Mouse (Mus musculus) T-helper 2 cell (primary cell): ENCODE results near the gene Mindy1.

Source experiments
- in situ Hi-C: fragments of 300-600 bp; cut with MboI, MseI; formaldehyde crosslinking; loops from one replicate; pipeline ENCODE4 v1.15.1; 2025; ENCODE audit warnings: high pct_unique_total_duplicates

Gene Mindy1

DNA sequence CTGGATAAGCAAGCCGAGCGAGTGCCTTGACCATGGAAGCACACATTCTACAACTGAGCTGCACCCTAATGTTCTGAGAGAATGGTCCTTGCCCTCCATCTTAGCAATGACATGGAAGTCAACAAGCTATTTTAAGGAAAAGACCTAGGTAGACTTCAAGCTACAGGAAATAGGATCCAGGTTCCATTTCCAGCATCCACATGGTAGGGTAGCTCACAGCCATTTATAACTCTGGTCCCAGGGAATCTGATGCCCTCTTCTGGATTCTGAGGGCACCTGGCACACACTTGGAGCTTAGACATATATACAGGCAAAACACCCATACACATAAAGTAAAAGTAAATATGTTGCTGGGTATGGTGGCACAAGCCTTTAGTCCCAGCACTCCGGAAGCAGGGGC is 15.1 kb upstream of the Mindy1 start:
- in situ Hi-C loops = loop anchor here (10.0 kb wide), 1 partner anchor 121 kb away; the partner anchor contains the start of gene Tnfaip8l2

DNA sequence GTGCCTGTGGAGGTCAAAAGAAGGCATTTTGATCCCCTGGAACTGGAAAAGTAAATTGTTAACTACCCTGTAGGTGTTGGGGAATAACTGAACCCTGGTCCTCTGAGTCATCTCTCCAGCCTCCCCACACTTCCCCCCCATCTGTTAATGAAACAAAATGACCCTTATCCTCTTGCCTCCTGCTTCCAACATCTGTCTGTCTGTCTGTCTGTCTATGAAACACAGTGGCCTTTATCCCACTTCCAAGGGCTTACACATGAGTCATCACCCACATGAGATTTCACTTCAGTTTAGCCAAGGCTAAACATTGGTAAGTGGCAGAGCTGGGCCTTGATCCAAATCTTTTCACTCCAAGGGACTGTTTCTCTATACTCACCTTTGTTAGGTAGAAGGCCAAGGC is 13.3 kb upstream of the Mindy1 start:
- in situ Hi-C loops = loop anchor here (10.0 kb wide), 1 partner anchor 123 kb away; the partner anchor contains the start of gene Tnfaip8l2

DNA sequence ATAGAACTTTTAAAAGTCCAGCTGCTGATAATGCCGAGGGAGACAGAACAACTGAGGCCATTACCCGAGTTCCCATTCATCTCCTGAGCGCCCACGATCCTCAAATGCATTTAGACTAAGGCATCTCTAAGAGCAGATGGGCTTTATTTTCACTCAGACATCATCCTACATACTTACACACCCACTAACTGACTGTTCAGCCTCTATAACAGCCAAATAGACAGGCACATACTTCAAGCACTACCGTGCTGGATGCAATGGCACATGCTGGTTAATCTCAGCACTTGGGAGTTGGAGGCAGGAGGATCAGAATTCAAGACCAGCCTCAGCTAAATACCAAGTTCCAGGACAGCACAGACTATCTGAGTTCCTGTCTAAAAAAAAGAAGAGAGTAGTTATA is 11.4 kb upstream of the Mindy1 start:
- in situ Hi-C loops = loop anchor here (10.0 kb wide), 1 partner anchor 125 kb away; the partner anchor contains the start of gene Tnfaip8l2

DNA sequence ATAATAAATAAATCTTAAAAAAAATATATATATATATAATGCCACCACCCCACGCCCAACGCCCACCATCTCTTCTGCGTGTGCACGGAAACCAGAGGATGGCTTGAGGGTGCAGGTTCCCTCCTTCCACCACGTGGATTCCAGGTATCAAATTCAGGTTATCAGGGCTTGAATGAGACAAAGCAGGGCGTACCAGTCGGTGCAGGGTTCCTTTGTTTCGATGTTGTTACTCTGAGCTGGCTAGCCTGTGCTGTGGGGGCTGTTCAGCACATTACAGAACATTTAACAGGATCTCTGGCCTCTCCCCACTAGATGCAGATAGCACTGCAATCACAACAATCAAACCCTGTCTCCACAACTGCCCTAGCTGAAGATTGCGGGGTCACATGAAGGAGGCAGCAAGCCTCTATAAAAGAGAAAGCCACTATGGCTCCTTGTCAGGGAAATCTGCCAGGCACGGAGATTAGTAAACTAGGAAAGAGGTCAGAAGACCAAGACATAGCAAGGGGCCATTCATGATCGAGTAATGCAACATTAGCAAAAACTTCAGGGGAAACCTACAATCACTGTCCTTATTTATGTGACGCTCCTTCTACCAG is 10.3 kb upstream of the Mindy1 start:
- in situ Hi-C loops = no loop called here

DNA sequence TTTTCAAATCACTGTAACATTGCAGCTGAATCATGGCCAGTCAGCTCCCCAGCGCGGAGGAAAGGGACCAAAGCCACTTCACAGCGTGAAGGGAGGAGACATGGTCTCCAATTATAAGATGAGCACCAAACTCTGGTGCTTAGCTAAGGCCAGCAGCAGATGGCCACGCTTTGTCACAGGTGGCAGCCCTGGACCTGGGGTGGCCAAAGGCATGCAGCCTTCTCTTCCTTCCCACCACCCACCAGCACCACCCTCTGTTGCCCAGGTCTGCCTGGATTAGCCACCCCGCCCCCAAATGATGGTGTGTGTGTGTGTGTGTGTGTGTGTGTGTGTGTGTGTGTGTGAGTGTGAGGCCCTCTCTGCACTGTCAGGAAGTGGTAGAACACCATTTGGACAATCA is 7.7 kb upstream of the Mindy1 start:
- in situ Hi-C loops = no loop called here

DNA sequence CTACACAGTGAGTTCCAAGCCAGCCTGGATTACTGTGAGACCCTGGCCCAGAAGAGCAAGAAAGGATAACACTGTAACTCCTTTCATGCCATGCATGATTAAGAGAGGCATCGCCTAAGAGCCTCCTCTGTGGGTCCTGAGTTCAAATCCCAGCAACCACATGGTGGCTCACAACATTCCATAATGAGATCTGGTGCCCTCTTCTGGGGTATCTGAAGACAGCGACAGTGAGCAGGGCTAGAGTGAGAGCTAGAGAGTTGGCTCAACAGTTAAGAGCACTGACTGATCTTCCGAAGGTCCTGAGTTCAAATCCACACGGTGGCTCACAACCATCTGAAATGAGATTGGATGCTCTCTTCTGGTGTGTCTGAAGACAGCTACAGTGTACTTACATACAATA is 6.7 kb upstream of the Mindy1 start:
- in situ Hi-C loops = no loop called here

DNA sequence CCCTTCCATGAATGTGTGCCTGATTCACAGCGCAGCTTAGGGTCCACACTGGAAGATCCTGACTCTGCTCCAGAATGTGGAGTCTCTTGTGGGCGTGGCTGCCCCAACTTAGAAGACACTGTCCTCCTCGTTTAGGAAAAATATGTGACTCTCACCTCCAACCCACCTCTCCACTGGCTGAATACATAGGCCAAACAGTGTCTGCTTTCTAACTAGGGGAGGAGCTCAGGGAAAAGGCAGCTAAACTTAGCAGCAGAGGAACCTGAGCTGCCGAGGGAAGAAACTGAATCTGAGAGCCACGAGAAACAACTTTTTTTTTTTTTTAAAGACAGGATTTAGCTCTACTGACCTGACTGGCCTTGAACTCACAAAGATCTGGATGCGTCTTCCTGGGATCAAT is 6.0 kb upstream of the Mindy1 start:
- in situ Hi-C loops = no loop called here

DNA sequence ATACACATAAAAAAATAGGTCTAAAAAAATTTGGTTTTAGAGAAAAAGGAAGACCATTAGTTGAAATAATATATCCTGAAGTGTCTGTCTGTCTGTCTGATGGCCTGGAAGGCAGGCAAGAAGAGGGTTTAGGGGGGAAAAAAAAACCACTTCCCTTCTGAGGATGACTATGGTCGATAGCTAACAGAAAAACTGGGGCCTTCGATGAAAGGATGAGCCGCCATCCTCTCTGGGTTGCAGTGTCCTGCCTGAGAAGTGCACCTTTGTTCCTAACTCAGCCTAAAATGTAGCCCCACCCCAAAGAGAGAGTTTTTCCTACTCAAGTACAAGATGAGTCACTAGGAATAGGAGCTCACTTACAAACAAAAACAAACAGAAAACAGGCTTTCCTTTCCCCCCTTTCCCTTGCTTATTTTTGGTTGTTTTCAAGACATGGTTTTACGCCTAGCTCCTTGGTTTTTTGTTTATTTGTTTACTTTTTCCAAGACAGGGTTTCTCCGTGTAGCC is 4.7 kb upstream of the Mindy1 start:
- in situ Hi-C loops = no loop called here

DNA sequence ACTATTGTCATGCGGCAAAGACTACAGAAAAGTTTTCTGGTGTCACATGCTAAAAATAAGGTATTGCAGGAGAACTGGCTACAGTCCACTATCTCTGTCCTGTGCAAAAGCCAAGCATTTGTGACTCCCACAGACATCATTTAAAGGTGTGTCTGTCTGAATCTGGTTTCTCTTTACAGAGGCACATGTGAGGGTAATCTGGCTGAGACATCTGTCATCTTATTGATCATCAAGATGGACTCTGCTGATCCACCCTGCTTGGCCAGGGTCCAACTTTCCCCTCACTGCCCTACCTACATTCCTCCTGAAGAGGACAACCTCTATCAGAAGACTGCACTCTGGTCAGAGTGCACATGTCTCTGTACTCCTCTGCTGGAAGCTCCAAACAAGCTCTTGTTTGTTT is 4.0 kb upstream of the Mindy1 start:
- in situ Hi-C loops = no loop called here

DNA sequence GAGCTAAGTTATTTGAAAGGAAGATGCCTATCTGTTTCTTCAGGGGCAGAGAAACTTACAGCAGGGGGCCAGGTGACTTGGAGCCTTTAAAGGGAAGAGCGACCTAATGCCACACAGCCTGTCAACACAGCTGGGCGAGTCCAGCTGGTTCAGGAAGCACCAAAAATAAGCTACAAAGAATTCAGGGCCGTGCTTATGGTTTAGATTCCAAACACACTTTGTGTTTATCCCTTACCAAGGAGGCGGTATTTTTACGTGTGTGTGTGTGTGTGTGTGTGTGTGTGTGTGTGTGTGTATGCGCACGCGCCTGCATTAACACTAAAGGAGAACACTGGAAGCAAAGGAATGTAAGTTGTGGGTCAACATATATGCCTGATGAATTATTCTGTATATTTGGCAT is 398 bp upstream of the Mindy1 start:
- in situ Hi-C loops = no loop called here

DNA sequence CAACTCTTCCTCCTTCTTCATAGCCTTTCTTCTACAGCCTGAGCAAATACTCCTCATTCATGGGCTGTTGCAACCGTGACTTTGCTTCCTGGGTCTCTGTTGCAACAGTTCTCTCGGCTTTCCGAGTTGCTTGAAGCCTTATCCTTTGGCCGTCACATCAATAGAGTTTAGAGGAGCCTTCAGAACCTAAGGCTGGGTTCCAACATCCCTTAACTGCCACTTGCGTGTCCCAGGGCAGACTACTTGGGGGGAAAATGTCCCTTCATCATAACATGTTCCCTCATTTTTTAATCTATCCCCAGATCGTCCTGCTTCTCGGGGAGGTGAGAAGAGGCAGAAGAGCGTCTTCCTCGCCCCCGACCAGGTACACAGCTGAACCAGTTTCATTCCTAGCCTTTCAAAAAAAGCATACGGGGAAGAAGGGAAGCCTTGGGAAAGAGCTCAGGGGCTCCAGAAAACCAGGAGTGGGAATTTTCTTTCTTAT is 1.3 kb downstream of the Mindy1 start:
- in situ Hi-C loops = no loop called here

DNA sequence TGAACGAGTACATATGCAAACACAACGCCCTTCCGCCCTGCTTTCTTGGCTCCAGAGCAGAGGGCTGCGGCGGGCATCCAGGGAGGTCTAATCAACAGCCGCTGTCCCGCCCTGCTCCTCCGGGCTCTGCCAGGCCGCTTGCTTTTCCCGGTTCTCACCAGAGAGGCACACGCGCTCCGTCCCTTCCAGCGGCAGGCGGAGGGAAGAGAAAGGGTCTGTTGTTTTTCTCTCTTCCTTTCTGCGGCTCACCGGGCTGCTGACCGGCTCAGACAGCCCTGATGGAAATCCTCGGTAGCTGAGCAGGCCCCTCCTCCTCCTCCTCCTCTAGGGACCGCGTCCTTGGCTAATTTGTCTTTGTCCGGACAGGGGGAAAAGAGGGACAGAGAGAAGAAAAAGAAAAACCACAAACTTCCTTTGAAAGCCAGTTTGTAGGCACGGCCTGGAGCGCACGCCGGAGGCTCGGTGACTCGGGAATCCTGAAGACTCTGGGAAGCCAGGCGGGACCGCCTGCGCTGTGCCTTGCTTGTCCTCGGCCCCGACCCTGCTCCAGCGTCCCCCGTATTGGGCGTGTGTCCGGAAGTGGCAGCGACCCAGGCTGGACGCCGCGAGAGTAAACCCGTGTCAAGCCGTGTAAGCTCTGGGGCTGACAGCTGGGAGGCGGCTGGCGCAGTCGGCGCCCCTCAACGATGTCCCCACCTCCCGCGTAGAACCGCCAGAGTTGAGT is 1.9 kb downstream of the Mindy1 start:
- in situ Hi-C loops = no loop called here

DNA sequence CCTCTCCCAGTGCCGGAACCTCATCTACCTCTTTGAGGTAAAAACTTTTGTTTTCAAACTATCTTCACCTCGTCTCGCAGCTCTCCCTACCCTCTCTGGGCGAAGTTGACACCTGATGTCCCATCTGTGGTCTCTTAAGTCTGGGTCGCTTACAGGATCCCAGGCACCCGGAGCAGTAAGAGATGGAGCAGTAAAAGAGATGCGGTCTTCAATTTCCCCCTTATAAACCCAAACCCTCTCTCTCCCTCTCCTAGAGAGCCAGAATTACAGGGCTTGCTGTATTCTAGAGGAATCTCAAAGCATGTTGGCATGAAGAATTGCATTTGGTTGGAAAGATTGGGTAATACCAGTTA is 2.4 kb downstream of the Mindy1 start:
- in situ Hi-C loops = no loop called here

DNA sequence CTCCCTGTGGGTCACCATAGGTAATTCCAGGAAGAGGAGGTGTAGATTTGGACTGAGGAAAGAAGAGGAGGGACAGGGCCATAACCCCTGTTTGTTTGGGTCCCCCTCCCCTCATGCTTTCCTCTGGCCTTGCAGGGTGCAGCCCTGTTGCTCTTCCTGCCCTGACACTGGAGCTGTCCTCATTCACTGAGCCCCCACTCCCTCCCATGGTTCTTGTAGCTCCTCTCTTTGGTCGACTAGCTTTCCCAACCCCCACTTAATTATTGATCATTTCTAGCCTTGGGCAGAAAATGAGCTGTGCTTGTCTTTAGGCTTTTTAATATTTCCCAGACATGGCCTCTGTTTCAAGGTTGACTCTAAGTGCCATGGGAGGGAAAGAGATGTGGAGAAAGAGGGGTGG is 2.9 kb downstream of the Mindy1 start:
- in situ Hi-C loops = no loop called here

DNA sequence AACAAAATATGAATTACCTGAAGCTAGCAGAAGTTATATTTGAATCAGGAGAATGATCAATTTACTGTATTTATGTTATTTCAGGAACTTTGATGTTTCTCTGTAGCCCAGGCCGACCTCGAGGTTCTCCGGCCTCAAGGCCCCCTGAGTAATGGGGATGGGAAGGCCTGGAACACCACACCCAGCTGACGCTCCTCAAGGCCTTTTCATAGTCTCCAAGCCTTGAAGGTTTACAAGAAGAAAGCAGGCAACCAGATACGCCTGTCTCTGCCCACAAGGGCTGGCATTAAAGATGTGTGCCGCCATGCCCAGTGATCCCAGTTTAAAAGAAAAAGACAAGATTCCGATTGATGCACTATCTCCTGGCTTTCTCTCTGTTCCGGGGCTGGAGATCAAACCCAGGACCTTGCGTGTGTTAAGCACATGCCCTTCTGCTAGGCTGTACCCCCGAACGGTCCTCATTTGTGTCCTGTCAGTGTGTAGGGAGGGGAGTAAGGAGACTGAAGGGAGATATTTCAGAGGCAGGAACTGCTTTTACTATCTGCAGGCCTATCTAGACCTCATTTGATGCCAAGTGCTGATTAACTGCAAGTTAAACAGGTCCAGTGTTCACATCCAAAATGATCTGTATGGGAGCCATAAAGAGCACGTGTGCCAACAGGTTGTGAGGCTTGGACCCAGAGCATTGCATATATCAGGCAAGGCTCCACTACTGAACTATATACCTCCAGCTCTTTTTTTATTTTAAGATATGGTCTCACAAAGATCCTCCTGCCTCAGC is 3.5 kb downstream of the Mindy1 start:
- in situ Hi-C loops = no loop called here

DNA sequence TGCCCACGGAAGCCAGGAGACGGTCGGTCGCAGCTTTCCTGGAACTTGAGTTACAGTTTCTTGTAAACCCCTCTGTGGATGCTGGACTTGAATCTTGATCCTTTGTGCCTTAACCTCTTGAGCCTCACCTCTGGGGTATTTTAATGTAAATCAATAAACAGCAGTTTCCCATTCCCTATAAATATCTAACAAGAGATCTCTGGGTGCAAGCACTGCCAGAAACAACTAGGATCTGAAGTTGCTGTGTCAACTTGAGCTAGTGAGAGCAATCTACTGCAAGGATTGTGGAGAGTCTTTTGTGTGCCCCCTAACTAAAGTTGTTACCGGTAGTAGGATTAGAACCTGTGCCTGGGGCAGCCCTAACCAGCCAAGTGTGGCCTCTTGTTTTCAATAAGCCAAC is 4.2 kb downstream of the Mindy1 start:
- in situ Hi-C loops = no loop called here

DNA sequence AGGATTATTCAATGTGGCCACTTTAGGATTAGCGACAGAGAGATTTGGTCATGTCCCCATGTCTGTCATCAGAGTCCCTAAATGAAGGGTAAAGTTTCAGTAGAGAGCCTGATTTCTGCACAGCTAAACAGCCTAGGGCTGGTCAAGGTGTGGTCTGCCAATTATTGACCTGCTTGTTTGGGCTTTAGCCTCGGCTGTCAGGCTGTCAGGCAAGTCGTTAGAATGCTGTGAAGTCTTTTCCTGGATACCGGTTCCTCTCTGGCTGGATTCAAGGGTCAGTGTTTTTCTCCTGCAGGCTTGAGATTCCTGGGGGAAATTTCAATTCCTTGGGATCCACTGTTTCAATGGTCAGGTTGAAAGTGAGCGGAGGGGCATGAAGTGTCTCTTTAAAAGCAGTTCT is 4.9 kb downstream of the Mindy1 start:
- in situ Hi-C loops = no loop called here

DNA sequence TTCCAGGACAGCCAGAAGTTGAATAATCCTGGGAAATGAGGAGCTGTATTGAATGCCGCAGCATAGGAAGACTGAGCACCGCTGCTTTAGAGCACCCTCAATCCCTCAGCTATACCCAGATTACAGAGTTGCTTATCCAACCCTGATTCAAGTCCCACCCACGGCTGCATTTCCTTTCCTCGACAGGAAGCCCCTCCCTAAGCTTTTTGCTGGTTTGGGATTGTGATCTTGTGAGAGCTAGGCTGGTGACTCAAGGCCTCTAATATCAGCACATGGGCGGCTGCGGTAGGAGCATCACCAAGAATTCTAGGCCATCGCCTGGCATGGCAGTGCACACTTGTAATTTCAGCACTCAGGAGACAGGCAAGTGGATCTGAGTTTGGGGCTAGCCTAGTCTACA is 5.4 kb downstream of the Mindy1 start:
- in situ Hi-C loops = no loop called here

DNA sequence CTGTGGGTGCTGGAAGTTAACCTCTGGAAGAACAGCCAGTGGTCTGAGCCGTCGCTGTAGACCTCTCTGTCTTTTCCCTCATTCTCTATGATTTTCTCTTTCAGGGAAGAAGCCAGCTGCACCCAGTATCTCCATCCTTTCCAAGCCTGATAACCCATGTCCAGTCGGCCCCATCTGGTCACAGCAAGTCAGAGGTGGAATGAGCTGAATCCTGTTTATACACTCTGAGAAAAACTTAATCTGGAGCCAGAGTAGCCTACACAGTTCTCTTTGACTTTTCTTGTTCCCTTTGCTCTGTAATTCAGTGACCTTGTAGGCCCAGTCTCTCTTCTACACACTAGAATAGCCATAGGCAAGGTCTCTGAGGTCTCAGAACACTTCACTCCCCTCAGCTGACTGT is 6.4 kb downstream of the Mindy1 start:
- in situ Hi-C loops = no loop called here

DNA sequence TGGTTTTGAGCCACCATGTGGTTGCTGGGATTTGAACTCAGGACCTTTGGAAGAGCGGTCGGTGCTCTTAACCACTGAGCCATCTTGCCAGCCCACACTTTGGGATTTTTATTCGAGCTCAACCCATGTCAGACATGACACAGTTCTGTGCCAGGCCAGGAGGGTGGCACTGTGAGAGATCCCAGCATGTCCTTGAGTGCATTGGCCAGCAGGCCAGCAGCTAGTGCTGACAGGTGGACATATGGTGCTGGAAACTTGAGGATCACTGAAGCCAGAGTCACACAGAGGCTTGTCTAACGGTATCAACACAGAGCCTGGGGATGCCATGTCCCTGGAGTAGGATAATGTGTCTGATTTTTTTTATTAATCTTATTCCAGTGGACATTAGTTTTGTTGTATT is 8.3 kb downstream of the Mindy1 start:
- in situ Hi-C loops = no loop called here

DNA sequence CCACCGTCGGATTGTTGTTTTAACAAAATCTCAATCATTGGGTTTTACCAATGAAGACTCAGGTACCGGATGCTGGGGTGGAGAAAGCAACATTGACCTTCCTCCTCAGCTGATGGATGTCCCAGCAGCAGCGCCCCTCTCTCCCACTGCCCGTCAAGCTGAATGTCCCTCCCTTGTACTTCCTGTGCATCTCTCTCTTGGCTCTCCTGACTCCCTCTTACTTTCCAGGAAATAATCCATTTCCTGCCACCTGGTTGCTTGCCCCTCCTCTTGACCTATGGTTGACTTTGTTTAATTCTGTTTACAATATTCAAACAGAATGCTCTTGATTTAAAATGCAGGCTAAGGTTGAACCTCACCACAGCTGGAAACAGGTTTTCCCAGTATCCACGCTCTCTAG is 9.0 kb downstream of the Mindy1 start:
- in situ Hi-C loops = no loop called here

DNA sequence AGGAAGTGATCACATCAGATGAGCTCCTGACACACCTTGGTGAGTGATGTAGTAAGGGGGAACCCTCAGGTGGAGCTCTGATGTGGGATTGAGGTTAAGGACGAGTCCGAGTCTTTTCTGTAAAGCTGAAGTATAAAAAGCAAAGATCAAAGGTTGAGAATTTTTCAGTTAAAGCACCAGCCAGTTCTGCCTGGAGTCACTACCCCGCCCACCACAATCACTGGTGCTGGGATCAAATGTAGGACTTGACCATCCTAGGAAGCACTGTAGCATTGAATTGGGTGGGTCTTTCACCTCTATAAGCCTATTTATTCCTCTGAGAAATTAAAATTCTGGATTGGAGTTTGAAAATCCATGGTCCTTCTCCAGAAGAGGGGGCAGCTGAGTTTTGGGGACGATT is 9.9 kb downstream of the Mindy1 start:
- in situ Hi-C loops = no loop called here

DNA sequence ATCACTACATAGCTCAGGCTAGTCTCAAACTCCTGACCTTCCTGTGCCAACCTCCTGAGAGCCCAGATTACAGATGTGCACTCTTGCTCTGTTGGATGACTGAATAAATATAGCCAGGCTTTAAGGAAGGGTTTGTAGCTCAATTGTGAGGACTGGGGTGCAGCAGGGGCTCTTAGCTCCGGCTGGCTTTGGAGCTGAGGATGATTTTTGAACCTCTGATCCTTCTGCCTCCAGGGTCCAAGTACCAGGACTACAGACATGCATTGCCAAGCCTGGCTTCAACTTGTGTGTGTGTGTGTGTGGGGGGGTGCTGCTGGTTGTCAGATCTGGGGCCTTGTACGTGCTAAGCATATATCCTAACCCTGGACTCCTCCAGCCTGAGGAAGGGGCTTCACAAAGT is 11.8 kb downstream of the Mindy1 start:
- in situ Hi-C loops = no loop called here
